Mouse (Mus musculus) liver, embryonic 14.5 days (tissue): Measurements from ENCODE around the gene Cfap97d2.

Experiments used
- CTCF ChIP-seq: IDR thresholded peaks from 2 replicates; pipeline ENCODE4 v1.5.1; 2016; ENCODE audit warnings: antibody characterized with exemption, low read depth, control low read depth
- EP300 ChIP-seq: IDR thresholded peaks from 2 replicates; pipeline ENCODE4 v1.6.1; 2016; ENCODE audit warnings: antibody characterized with exemption, low read depth

DNA sequence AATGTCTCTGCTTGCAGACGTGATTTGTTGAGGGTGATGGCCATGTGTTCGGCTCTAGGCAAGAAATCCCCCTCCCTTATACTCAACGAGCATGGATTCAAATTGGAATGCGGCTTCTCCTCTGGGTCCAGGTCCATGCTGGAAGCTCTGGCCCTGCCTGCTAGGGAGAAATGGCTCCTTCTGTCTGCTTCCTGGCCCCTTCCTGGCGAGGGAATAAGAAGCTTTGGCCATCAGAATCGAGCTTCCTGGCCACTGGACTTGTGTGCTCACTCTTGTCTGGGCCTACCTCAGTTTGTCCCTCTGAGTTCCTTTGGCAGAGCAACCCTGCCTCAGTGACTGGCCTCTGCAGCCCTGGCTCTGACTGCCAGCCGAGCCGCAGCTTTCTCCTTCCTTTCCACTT, 8.5 kb upstream of the Cfap97d2 start:
- no peak for TF ChIP-seq CTCF
- TF ChIP-seq EP300, result no peak
